Mouse (Mus musculus): Measurements from ENCODE around the gene Gm5089.

The Gm5089 gene

GRCm38 (mm10) chr14:122450496-122451382 lies at the start of gene Gm5089:
TSS of gene Gm5089 (minus strand) at chr14:122451115.
- CTCF ChIA-PET: no interaction called here

- CTCF ChIA-PET: no interaction called here
Observed at GRCm38 (mm10) chr14:122492015-122492414, 41.1 kb upstream of the Gm5089 start.

- CTCF ChIA-PET: interaction anchor here (0.9 kb wide), 1 partner anchor 23 kb away, joined by 3 read pairs; no protein-coding TSS in a partner anchor
Observed at GRCm38 (mm10) chr14:122491521-122491920, 40.6 kb upstream of the Gm5089 start.

DNA sequence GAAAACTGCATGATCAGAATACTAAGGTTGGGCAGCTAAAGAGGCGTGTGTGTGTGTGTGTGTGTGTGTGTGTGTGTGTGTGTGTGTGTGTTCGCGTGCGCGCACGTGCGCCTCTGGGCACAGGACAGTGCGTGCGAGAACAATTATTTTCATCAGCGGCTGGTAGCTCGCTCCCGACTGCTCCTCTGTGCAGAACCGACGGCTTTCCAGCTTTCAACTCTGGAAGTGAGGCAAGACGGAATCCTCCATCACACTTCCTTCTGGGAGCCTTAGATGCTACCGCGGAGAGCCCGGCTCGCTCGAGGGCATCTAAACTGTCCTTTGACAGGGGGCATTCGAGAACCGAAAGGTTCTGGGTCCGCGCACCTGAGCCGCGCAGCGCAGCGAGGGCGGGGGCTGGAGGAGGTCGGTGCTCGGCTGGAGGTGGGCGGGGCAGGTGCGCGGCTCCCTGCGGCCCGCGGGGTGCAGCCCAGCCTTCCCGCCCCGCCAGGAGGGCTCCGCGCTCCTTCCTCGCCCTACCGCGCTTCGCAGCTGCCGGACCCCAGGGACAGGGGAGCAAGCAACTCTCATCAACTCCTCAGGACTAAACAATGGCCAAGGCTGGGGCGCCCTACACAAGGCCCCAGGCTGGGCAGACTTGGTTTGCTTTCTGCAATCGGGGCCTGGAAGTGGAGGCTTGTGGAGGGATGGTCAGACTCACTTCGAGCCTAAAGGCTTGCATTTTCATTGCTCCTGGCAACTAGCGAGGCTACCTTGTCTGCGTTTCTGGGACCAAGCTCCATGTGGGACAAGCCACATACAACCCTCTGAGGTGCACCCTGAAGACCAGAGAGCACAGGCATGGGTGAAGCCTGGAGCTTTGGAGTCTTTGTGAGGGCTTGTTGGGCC lies 39.8 kb upstream of the Gm5089 start, which contains the start of gene Gm10837:
Gm10837 (plus strand) TSS at position 146 of the 888 bp plus-strand sequence.
- CTCF ChIA-PET: interaction anchor here (0.6 to 0.9 kb wide), 2 partner anchors 22 to 225 kb away, joined by 3 to 5 read pairs; no protein-coding TSS in a partner anchor

DNA sequence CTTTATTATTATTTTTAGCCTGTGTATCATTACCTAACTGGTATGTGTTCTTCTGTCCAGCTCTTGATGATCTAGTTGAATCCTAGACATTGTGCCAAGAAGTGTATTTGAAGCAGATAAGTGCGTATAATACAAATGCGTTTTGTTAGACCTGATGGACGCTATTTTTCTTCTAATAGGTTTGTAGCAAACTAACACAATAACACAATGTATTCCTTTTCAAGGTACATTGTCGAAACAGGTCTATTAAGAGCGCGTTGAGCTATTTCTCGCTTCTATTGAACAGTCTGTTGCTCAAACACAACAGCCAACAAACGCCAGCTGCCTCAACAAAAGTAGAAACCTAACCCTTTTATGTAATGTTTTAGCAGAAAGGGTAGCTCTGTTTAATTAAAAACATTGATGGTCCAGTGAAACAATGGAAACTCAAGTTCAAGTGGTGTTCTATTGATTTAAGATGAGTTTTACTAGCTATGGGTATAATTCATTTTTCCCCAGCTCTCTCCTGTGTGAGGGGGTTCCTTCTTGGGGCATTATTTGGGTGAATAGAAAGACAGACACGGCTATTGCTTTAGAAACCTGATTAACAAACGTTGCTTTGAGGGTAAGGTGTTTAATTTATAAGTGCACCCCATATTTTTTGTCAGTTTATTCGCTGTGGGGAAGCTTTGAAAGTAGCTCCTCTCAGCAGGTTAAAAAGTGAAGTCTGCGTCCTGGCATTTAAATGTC lies 38.9 kb upstream of the Gm5089 start:
- CTCF ChIA-PET: interaction anchor here (0.7 to 1.1 kb wide), 2 partner anchors 13 to 549 kb away, joined by 3 read pairs; no protein-coding TSS in a partner anchor

GRCm38 (mm10) chr14:122489041-122489440 lies 38.1 kb upstream of the Gm5089 start:
- CTCF ChIA-PET: interaction anchor here (1.1 kb wide), 1 partner anchor 12 kb away, joined by 3 read pairs; no protein-coding TSS in a partner anchor

GRCm38 (mm10) chr14:122487366-122487765 lies 36.5 kb upstream of the Gm5089 start:
- CTCF ChIA-PET: interaction anchor here (0.5 to 0.7 kb wide), 2 partner anchors 9 to 23 kb away, joined by 3 to 5 read pairs; no protein-coding TSS in a partner anchor

DNA sequence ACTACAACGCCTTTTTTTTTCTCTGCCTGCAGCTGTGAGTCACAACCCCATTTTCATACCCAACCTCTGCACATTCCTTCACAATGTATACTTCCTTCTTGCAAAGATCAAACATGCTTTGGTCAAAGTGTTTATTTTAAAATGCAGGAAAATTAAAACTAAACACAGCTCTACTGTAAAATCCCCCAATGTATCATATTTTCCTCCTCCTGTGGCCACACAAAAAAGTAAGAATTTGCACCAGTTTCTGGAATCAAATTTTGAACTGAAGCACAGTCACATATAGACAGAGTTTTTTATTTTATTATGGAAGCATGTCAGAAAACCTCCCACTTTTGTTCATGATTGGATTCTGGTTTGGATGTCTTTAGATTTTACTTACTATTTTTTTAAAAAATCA lies 35.7 kb upstream of the Gm5089 start:
- CTCF ChIA-PET: interaction anchor here (0.5 kb wide), 1 partner anchor 22 kb away, joined by 3 read pairs; no protein-coding TSS in a partner anchor

DNA sequence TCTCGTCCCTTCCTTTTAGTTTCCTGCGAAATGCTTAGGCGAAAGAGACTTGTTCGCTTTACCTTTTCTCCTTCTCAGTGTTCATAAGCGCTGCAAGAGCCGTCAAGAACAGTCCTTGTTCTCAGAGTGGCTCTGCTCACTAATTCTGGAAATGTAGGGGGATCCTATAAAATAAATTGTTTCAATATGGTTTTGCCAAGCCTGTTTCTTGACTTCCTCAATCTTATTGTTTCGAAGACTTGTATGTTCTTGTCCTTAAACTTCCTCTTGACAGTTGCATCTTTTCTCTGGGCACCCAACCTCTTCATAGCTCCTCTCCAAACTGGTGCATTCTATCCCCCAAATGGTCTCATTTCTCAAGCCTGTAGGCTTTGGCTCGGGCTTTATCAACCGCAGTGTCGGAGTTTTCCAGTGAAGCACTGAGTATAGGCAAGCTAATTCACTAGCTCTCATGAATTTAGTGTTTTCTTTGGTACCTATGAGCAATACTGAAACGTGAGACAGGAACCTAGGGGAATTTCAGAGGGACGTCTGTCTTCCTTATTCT lies 34.8 kb upstream of the Gm5089 start:
- CTCF ChIA-PET: no interaction called here

DNA sequence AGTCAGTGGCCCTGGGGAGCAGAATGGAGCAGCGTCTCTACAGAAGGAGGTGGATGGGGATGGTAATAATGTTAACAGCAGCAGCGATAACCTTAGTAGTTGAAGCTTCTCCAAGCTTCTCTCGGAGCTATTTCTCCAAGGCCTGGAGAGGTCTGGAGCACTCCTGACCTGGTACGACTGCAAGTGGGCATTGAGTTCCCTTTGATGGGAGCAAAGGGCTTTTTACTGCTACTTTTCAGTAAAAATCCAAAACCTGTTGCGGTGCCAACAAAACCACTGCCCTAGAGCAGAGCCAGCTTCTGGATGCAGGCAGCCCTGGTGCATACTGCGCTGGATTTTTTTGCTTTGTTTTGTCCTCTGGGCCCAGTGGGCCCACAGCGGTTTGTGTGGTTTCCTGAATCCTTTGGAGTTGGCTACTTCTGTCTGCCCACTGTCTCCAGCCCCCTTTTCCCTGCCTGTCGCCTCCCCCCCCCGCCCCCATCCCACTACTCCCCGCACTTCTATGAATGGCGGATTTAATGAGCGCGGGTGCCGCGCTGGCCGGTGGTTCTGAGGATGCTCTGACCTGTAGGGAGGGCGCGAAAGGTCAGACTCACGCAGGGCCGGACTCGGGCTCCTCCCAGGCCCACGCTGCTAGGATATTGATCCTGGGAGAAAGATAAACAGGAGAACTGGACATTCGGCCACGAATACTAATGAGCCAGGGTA lies 34.1 kb upstream of the Gm5089 start:
- CTCF ChIA-PET: no interaction called here

- CTCF ChIA-PET: no interaction called here
Observed at GRCm38 (mm10) chr14:122484458-122484843, 33.5 kb upstream of the Gm5089 start.

DNA sequence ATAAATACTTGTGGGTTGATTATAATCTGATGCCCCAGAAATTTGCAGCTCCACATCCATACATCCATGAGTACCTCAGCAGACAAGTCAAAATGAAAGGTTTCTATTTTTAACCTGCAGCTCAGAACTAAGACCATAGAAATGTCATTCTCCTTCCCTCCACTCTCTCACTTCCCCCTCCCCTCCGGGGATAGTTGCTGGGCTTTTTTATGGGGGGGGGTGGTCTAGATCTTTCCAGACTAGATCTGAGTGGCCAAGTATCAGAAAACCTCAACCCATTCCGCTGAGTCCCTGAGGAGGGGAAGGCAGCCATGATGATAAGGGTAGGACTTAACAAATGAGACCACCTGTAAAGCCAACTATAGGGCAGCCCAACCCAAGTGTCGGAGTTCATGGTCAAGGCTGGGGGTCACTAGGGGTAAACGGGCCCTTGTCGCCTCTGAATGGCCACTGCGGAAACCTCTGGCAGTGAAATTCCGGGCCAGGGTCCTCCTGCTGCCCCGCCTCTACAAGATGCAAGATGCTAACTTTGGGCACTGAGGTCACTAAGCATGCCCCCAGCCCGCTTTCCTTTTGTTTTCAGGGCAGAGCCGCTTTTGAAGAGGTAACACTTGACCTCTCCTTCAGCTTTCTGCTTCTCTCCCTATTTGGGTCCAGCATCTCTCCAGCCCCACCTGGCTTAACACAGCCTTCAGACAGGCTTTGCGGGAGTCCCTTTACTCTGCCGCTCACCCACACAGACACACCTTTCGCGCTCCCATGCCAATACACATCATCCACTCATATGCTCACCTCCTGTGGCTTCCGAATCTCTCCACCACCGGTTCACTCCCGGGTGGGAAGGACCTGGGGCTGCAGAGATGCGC lies 32.9 kb upstream of the Gm5089 start:
- CTCF ChIA-PET: interaction anchor here (0.6 to 0.7 kb wide), 2 partner anchors 26 to 1206 kb away, joined by 3 to 4 read pairs; no protein-coding TSS in a partner anchor

GRCm38 (mm10) chr14:122483024-122483385 lies 32.1 kb upstream of the Gm5089 start:
- CTCF ChIA-PET: interaction anchor here (0.6 to 0.7 kb wide), 2 partner anchors 27 to 1205 kb away, joined by 3 to 4 read pairs; no protein-coding TSS in a partner anchor

GRCm38 (mm10) chr14:122482081-122483023 lies 31.4 kb upstream of the Gm5089 start:
- CTCF ChIA-PET: interaction anchor here (0.6 kb wide), 2 partner anchors 27 to 143 kb away, joined by 3 read pairs; no protein-coding TSS in a partner anchor

DNA sequence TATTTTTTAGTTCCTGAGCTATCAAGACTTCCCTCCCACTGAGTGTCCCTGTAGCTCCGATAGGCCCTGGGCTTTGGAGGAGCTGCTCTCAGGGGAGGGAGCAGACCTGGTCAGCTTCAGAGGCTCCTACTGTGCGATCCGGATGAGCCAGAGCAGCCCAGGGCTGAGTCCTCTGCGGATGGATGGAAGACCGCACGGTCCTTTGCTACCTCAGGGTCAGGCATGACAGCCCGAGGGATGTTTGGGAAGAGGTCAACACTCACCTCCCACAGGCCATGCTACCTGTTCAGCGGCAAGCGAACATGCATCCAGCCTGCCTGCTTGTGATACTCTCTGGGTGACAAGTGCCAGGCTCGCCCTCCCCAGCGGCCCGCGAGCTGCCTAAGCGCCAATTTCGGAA lies 30.3 kb upstream of the Gm5089 start:
- CTCF ChIA-PET: no interaction called here

DNA sequence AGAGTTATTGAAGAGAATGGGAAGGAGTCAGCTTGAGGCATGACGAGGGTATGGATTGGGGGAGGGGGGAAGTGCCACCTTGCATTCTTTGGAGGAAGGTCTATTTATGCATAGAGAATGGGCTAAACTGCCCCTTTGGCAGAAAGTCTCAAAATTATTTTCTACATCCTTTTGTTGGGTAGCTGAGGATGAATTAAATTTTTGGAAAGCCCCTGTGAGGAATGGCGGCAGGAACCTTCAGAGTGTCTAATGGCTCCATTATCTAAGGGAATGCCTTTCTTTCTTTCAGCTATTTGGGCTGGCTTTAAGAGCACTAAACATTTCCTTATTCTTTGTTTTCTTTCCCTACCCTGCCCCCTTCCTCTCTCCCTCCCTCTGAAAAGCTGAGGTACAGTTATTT lies 29.4 kb upstream of the Gm5089 start:
- CTCF ChIA-PET: interaction anchor here (0.7 kb wide), 1 partner anchor 12 kb away, joined by 3 read pairs; no protein-coding TSS in a partner anchor

- CTCF ChIA-PET: no interaction called here
Observed at GRCm38 (mm10) chr14:122479461-122480109, 28.7 kb upstream of the Gm5089 start.
